Mouse (Mus musculus): ENCODE measurements around the gene L2hgdh.

Gene L2hgdh

GRCm38 (mm10) chr12:69729246-69729645, 4.6 kb upstream of the L2hgdh start:
- DNase-seq = no peak

GRCm38 (mm10) chr12:69724018-69724710, 509 bp downstream of the L2hgdh start:
- no peak for DNase-seq

- no peak for DNase-seq
These were observed 1.3 kb downstream of the L2hgdh start for GRCm38 (mm10) chr12:69723376-69723775.

- no peak for DNase-seq
These were observed 1.8 kb downstream of the L2hgdh start for GRCm38 (mm10) chr12:69722857-69723256.

GRCm38 (mm10) chr12:69713628-69714027, 11.0 kb downstream of the L2hgdh start:
- DNase-seq = no peak

GRCm38 (mm10) chr12:69704799-69705458, 19.7 kb downstream of the L2hgdh start:
- DNase-seq = no peak

- no peak for DNase-seq
These were observed 26.3 kb downstream of the L2hgdh start for GRCm38 (mm10) chr12:69698352-69698751.

GRCm38 (mm10) chr12:69696746-69697145, 27.9 kb downstream of the L2hgdh start:
- peak; percentile 73 to 79 for DNase-seq

- no peak for DNase-seq
These were observed 31.2 kb downstream of the L2hgdh start for GRCm38 (mm10) chr12:69693471-69693870.

- no peak for DNase-seq
These were observed 34.0 kb downstream of the L2hgdh start for GRCm38 (mm10) chr12:69690714-69691113.

GRCm38 (mm10) chr12:69689094-69689493, 35.6 kb downstream of the L2hgdh start:
- no peak for DNase-seq

GRCm38 (mm10) chr12:69688368-69688767, 36.3 kb downstream of the L2hgdh start:
- DNase-seq = no peak

- DNase-seq = peak; percentile 61 to 69
These were observed 41.1 kb downstream of the L2hgdh start for GRCm38 (mm10) chr12:69683537-69683936.

GRCm38 (mm10) chr12:69682788-69683419, 41.8 kb downstream of the L2hgdh start:
- DNase-seq = peak; percentile 12 to 27

- DNase-seq = peak; percentile 73 to 81
These were observed 42.4 kb downstream of the L2hgdh start for GRCm38 (mm10) chr12:69682065-69682787.

GRCm38 (mm10) chr12:69681566-69682061, 43.1 kb downstream of the L2hgdh start, which contains the start of gene Sos2:
TSS of gene Sos2 (minus strand) at chr12:69681852.
- DNase-seq = peak in 1 of 2 experiments; percentile 54

GRCm38 (mm10) chr12:69680635-69681565, 43.8 kb downstream of the L2hgdh start:
- DNase-seq = peak; percentile 64 to 67

GRCm38 (mm10) chr12:69676157-69676556, 48.5 kb downstream of the L2hgdh start:
- no peak for DNase-seq

GRCm38 (mm10) chr12:69674576-69675537, 49.8 kb downstream of the L2hgdh start:
- DNase-seq = no peak

GRCm38 (mm10) chr12:69674176-69674575, 50.5 kb downstream of the L2hgdh start:
- DNase-seq = no peak

- no peak for DNase-seq
These were observed 58.0 kb downstream of the L2hgdh start for GRCm38 (mm10) chr12:69666721-69667120.
